Mouse (Mus musculus): ENCODE results near the gene Slc7a1. TPM values are rescaled to one million over a fixed set of nuclear protein-coding genes. Genes with fewer than 3 reads are reported as not detected.

The Slc7a1 gene
- total RNA-seq, 2 experiments from 2014 or later = 2.4 to 3.0 TPM

DNA sequence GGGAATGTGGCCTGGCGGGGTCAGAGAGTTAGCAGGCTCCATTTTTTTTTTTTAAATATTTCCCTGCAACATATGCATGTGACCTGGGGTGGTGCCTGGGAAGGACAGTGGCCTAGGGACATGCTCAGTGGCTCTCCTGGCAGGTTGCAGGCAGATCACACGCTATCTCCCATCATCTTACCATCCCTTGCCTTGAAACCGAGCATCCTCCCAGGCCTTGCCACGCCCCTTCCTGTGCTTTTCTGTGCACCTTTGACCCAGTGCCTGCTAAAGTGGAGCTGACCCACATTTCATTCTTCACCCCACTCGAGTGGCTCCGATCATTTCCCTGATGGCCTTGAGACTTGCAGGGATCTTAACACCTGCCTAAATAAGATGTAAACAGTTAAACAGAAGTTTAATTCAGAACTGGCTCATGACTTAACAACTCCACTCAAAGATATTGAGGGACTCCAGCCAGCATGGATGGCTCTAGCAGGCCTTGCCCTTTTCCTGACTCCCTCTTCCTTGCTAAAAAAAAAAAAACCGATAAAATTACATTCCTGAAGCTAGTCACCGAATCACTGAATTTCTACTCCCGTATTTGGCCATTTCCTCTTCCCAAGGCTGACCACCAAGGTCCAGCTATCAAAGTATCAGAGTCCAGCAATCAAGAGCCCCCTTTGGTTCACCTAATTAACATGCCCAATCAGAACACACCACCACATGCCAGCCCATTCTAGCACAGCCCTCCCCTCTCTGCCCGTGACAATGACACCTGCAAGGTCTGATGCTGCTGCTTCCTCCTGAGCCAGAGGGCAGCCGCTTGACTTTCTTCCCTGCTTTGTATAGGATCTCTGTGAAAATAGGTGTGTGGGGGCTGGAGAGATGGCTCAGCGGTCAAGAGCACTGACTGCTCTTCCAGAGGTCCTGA is 27.4 kb downstream of the Slc7a1 start:
- TF ChIP-seq CTCF (IDR thresholded peaks at IDR 0.05) = no peak
- DNase-seq = no peak
- Histone ChIP-seq H3K4me3 (no peak overlapping the region), H3K27ac (no peak overlapping the region)
- intact Hi-C loops (cut with DNase I) = no loop called here

DNA sequence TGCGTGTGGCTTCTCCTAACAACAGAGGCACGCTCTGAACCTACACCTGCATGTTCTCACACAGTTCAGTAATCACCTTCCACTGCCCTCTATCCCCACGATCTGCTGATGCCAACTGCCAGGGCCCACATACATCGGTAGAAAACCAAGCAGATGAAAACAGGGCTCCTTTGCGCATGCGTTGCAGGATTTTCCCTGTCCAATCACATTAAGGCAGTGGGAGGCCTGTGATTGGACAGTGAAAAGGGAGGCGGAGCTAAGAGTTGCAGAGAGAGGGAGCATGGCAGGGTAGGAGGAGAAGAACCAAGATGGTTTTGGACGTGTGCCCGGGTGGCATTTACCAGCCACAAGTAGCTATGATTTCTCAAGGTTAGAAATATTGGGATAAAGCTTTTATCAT is 28.3 kb downstream of the Slc7a1 start:
- no peak overlapping the region for H3K27ac ChIP-seq
- H3K4me3 ChIP-seq = no peak overlapping the region
- TF ChIP-seq CTCF (IDR thresholded peaks at IDR 0.05) = no peak
- DNase-seq = no peak
- intact Hi-C loops (cut with DNase I) = no loop called here

DNA sequence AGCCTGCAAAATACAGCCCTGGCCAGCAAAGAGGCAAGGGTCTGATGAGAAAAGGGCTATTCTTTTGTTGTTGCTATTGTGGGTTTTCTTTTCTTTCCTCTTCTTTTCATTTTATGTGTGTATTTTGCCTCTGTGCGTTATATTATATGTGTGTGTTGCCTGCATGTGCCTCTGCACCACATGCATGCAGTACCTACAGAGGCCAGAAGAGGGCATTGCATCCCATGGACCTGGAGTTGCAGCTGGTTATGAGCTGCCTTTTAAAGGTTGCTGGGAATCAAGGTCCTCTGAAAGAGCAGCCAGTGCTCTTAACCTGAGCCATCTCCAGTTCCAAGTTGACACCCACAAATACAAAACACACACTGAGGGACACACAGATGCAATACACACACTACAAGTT is 29.1 kb downstream of the Slc7a1 start:
- H3K27ac ChIP-seq = no peak overlapping the region
- intact Hi-C loops (cut with DNase I) = no loop called here
- H3K4me3 ChIP-seq = no peak overlapping the region
- peak; percentile 59 for TF ChIP-seq CTCF (IDR thresholded peaks at IDR 0.05)
- no peak for DNase-seq

- Histone ChIP-seq H3K4me3 (no peak overlapping the region), H3K27ac (no peak overlapping the region)
- intact Hi-C loops (cut with DNase I) = no loop called here
- no peak for DNase-seq
- TF ChIP-seq CTCF (IDR thresholded peaks at IDR 0.05) = peak; percentile 32; the same call in 1 of the 2 replicates
Measured at GRCm38 (mm10) chr5:148369178-148369577, 30.5 kb downstream of the Slc7a1 start.

DNA sequence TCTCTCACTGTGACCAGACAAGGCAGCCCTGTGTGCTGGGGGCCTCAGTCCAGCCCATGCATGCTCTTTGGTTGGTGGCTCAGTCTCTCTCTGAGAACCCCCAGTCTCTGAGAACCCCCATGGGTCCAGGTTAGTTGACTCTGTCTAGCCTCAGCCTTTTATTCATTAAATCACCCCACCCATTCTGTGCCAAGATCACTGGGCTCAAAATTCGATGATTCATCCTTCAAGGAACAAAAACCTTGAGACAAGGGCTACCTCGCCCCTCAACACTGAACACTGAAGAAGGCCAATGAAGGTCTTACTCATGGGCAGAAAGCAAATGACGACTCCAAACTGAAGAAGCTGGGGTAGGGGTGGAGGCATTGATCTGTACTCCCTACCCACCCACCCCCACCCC is 31.9 kb downstream of the Slc7a1 start:
- no peak for DNase-seq
- H3K4me3 ChIP-seq = no peak overlapping the region
- no peak for TF ChIP-seq CTCF (IDR thresholded peaks at IDR 0.05)
- H3K27ac ChIP-seq = no peak overlapping the region
- intact Hi-C loops (cut with DNase I) = no loop called here

DNA sequence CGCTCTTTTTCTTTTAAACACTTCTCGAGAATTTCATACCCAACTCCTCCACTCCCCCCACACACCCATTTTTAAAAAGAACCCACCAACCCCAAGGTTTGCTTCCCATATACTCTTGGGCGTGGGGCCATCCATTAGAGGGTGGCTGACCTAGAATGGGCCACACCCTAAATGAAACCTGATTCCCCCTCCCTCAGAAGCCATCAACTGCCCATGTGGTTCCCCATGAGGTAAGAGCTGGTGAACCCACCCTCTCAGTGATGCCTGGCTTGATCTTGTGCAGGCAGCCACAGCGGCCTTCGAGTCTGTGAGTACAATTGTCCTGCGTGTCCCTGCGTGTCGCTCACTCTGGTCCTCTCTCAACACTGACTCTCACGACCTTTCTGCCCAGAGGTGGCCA is 33.2 kb downstream of the Slc7a1 start:
- no peak for TF ChIP-seq CTCF (IDR thresholded peaks at IDR 0.05)
- Histone ChIP-seq H3K4me3 (no peak overlapping the region), H3K27ac (no peak overlapping the region)
- intact Hi-C loops (cut with DNase I) = no loop called here
- no peak for DNase-seq

DNA sequence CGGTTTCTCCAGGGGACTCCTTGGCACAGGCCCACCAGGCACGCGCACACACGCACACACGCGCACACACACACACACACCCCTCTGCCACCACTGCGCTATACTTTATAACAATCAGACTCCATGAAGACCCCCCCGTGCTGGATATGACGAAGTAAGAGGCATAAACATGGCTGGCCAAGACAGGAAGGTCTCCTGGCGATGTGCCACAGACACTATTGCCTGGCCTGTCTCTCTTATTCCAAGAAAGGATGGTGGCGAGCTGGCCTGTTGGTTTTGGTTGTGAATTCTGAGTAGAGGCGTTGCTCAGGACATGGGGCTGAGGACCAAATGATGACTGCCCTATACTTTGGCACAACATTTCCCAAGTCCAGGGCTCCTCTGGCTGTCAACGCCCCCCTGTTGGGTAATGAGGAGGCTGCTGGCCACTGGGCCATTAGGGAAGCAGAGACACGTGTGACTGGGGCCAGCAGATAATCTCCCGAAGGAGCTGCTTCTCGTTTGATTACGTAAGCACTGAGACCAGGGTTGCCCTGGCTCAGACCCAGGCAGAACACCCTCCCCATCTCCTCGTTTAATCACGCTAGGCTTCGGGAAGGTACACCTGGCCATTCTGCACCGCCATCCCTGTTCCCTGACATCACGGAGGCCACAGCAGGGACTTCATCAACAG is 36.1 kb downstream of the Slc7a1 start:
- no peak for DNase-seq
- H3K4me3 ChIP-seq = no peak overlapping the region
- no peak overlapping the region for H3K27ac ChIP-seq
- intact Hi-C loops (cut with DNase I) = no loop called here
- TF ChIP-seq CTCF (IDR thresholded peaks at IDR 0.05) = no peak

GRCm38 (mm10) chr5:148362296-148362695 is 37.4 kb downstream of the Slc7a1 start:
- intact Hi-C loops (cut with DNase I) = no loop called here
- no peak for TF ChIP-seq CTCF (IDR thresholded peaks at IDR 0.05)
- no peak for DNase-seq

GRCm38 (mm10) chr5:148361759-148362010 is 38.0 kb downstream of the Slc7a1 start:
- Histone ChIP-seq H3K27ac (no peak overlapping the region), H3K4me3 (no peak overlapping the region)
- intact Hi-C loops (cut with DNase I) = no loop called here
- DNase-seq = no peak
- no peak for TF ChIP-seq CTCF (IDR thresholded peaks at IDR 0.05)

More at GRCm38 (mm10) chr5:148362296-148362695, 37.4 kb downstream of the Slc7a1 start:
- Histone ChIP-seq H3K4me3 (no peak overlapping the region), H3K27ac (no peak overlapping the region)

- no peak for TF ChIP-seq CTCF (IDR thresholded peaks at IDR 0.05)
- no peak for DNase-seq
- intact Hi-C loops (cut with DNase I) = no loop called here
- Histone ChIP-seq H3K4me3 (no peak overlapping the region), H3K27ac (no peak overlapping the region)
Measured at GRCm38 (mm10) chr5:148360922-148361758, 38.6 kb downstream of the Slc7a1 start.

DNA sequence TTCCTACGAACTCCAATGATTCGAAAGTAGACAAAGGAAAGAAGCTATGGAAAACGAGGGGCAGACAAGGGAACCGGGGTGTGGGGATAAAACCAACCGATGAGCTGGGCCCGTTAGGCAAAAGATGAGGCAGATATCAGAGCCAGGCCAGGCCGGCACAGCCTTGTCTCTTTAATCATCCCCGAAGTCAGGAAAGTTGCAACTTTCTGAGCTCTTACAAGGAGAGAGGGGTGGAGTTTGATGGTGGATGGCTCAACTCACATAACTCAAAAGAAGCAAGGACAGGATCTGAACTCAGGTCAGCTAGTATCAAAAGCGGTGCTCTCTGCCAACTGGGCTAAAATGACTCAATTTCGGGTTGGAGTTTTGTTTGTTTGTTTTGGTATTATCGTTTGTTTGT is 40.6 kb downstream of the Slc7a1 start:
- H3K4me3 ChIP-seq = no peak overlapping the region
- TF ChIP-seq CTCF (IDR thresholded peaks at IDR 0.05) = no peak
- intact Hi-C loops (cut with DNase I) = no loop called here

DNA sequence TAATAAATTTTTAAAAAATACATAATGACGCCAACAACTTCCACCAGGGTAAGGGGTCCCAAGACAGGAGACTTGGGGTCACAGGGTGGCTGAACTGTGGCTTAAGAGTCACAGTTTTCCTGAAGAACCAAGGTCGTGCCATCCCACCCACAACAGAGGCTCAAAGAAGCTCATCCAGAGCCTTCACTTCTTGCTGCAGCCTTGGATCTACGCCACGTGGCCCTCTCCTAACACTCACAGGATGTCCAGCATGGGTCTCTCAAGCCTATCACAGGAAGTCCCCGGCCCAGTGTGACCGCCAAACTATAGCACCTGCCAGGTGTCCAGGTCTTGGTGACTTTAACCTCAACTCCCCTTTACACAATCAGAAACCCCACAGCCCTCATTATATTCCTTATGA is 42.5 kb downstream of the Slc7a1 start:
- Histone ChIP-seq H3K27ac (no peak overlapping the region), H3K4me3 (no peak overlapping the region)
- TF ChIP-seq CTCF (IDR thresholded peaks at IDR 0.05) = no peak
- intact Hi-C loops (cut with DNase I) = no loop called here
- DNase-seq = no peak

More for the DNA sequence above, 40.6 kb downstream of the Slc7a1 start:
- no peak overlapping the region for H3K27ac ChIP-seq
- no peak for DNase-seq

GRCm38 (mm10) chr5:148355822-148356221 is 43.9 kb downstream of the Slc7a1 start:
- intact Hi-C loops (cut with DNase I) = no loop called here
- Histone ChIP-seq H3K27ac (no peak overlapping the region), H3K4me3 (no peak overlapping the region)
- no peak for TF ChIP-seq CTCF (IDR thresholded peaks at IDR 0.05)
- no peak for DNase-seq
